Mouse (Mus musculus): ENCODE measurements at regions not wholly inside any gene's neighbourhood (a gene's known extent, or its start where the extent isn't known, plus 50 kb on each side); places are given as distances from the start of the nearest gene placed in this dataset.
"Not testable (repeated sequence)": the region's sequence is repeated elsewhere in the genome, so short reads cannot be mapped to it uniquely, and the experiment has no call there.

DNA sequence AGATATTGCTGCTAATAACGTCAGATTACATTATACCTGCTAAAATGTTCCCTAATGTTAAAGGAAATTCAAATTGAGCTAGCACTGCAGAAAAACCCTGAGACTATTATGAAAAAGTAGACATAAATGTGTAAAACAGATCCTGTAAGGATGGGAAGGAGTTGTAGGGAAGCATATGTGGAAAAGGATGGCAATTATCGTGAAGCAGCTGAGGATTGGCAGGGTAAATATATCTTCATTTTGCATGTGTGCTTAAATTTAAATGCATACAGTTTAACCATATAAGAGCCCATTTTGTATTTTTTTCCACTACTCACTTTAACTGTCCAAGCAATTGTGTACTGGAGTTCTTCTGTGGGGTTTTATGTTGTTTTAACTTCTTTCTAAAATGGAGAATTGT lies 1751.9 kb downstream of the Cntnap5b start:
- no peak for TF ChIP-seq EP300 (IDR thresholded peaks at IDR 0.05)
- no peak for TF ChIP-seq CTCF (IDR thresholded peaks at IDR 0.05)
- Histone ChIP-seq H3K36me3 (ENCODE audit: insufficient read depth, low read length) (no peaks in the 10 kb centered on the region), H3K9ac (replicated peaks; ENCODE audit: low read depth) (no peak overlapping the region), H3K9me3 (ENCODE audit: low read length) (no peaks in the 10 kb centered on the region), H3K27me3 (replicated peaks; ENCODE audit: insufficient read depth, low read length) (no peaks in the 10 kb centered on the region), H3K4me1 (ENCODE audit: insufficient read depth, low read depth, low read length) (no peaks in the 10 kb centered on the region), H3K4me3 (ENCODE audit: low read depth, low read length) (no peak overlapping the region), H3K27ac (ENCODE audit: low read length) (no peak overlapping the region), H3K4me2 (replicated peaks; ENCODE audit: low read depth, low read length) (no peak overlapping the region)
- ATAC-seq: no peak
- 83% methylated on average over 2 of the region's 2 CpGs for WGBS
- no peak for DNase-seq (ENCODE audit: low spot score)

GRCm38 (mm10) chr1:101530001-101530400 lies 1757.4 kb downstream of the Cntnap5b start:
- WGBS: 72% methylated on average over 3 of the region's 3 CpGs
- no peak for TF ChIP-seq CTCF (IDR thresholded peaks at IDR 0.05)
- no peak for TF ChIP-seq EP300 (IDR thresholded peaks at IDR 0.05)

GRCm38 (mm10) chr1:101572256-101572655 lies 1799.7 kb downstream of the Cntnap5b start:
- no peak overlapping the region for H3K9ac ChIP-seq (replicated peaks; ENCODE audit: low read depth)
- 80% methylated on average over 1 of the region's 1 CpGs for WGBS
- H3K9me3 ChIP-seq (ENCODE audit: low read length): peaks cover 5% of the 10 kb centered on the region; the same call in 1 of the 2 replicates

More at GRCm38 (mm10) chr1:101530001-101530400, 1757.4 kb downstream of the Cntnap5b start:
- ATAC-seq: no peak
- Histone ChIP-seq H3K4me1 (ENCODE audit: insufficient read depth, low read depth, low read length) (no peaks in the 10 kb centered on the region), H3K27me3 (replicated peaks; ENCODE audit: insufficient read depth, low read length) (no peaks in the 10 kb centered on the region), H3K4me3 (ENCODE audit: low read depth, low read length) (no peak overlapping the region), H3K9me3 (ENCODE audit: low read length) (no peaks in the 10 kb centered on the region), H3K9ac (replicated peaks; ENCODE audit: low read depth) (no peak overlapping the region), H3K36me3 (ENCODE audit: insufficient read depth, low read length) (no peaks in the 10 kb centered on the region), H3K4me2 (replicated peaks; ENCODE audit: low read depth, low read length) (no peak overlapping the region), H3K27ac (ENCODE audit: low read length) (no peak overlapping the region)
- DNase-seq (ENCODE audit: low spot score): no peak

DNA sequence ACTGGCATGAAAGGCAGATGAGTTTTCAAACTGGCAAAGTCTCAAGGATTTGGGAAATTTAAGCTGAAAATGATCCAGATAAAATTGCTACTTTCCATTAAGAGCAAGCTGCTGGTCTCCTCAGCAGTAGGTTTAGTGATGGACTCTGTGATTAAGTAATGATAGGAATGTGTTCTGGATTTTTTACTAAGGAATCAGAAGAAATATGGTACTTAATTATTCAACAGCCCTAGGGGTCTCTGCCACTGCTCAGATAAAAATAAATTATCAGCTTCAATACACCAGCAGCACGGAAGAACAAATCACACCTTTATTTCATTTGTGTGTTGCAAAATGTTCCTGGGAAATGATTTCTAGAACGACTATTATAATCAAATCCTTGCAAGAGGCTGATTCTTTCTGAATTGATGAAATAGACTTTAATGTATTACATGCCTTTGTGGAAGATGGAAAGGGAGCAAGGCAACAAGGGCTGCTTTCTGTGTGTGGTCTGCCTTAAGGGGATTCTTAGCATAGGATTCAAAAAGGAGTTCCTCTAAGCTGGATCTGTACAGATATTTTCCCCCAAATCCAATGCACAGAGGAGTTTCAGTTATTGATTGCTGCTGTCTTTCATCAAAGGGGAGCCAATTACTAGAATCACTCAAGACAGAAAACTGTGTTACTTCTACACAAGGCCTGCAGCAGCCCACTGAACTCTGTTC lies 1812.9 kb downstream of the Cntnap5b start:
- H3K4me2 ChIP-seq (replicated peaks; ENCODE audit: low read depth, low read length): no peak overlapping the region
- ATAC-seq (no peak), DNase-seq (ENCODE audit: low spot score) (no peak)
- no peaks in the 10 kb centered on the region for H3K27me3 ChIP-seq (replicated peaks; ENCODE audit: insufficient read depth, low read length)
- H3K4me3 ChIP-seq (ENCODE audit: low read depth, low read length): no peak overlapping the region
- no peaks in the 10 kb centered on the region for H3K4me1 ChIP-seq (ENCODE audit: insufficient read depth, low read depth, low read length)
- TF ChIP-seq EP300 (IDR thresholded peaks at IDR 0.05): no peak
- no peak for TF ChIP-seq CTCF (IDR thresholded peaks at IDR 0.05)
- no peak overlapping the region for H3K9ac ChIP-seq (replicated peaks; ENCODE audit: low read depth)
- no peak overlapping the region for H3K27ac ChIP-seq (ENCODE audit: low read length)
- no peaks in the 10 kb centered on the region for H3K36me3 ChIP-seq (ENCODE audit: insufficient read depth, low read length)
- 48% methylated on average over 2 of the region's 2 CpGs for WGBS
- no peaks in the 10 kb centered on the region for H3K9me3 ChIP-seq (ENCODE audit: low read length)

More at GRCm38 (mm10) chr1:101572256-101572655, 1799.7 kb downstream of the Cntnap5b start:
- Histone ChIP-seq H3K36me3 (ENCODE audit: insufficient read depth, low read length) (no peaks in the 10 kb centered on the region), H3K27me3 (replicated peaks; ENCODE audit: insufficient read depth, low read length) (no peaks in the 10 kb centered on the region), H3K4me1 (ENCODE audit: insufficient read depth, low read depth, low read length) (no peaks in the 10 kb centered on the region), H3K4me2 (replicated peaks; ENCODE audit: low read depth, low read length) (no peak overlapping the region), H3K4me3 (ENCODE audit: low read depth, low read length) (no peak overlapping the region), H3K27ac (ENCODE audit: low read length) (no peak overlapping the region)
- ATAC-seq (no peak), DNase-seq (ENCODE audit: low spot score) (peak; percentile 2)
- TF ChIP-seq CTCF (IDR thresholded peaks at IDR 0.05): no peak
- no peak for TF ChIP-seq EP300 (IDR thresholded peaks at IDR 0.05)

DNA sequence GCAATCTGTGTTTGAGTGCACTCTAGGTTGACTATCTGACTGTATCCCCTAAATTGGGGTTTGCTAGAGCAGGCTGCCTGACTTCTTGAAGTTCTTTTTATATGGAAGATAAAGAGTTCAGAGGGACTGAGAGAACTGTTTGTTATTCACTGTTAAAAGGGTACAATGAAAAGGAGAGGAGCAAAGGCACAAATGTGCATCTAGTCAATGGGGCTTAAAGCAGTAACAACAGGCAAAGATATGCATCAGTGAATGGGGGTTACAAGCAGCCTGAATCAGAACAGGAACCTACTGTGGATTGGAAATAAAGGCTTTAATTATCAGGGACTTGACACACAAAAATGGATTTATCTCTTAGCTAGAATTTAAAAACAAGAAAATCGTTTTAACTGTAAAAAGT lies 1855.9 kb downstream of the Cntnap5b start:
- no peak for ATAC-seq
- H3K27ac ChIP-seq (ENCODE audit: low read length): no peak overlapping the region
- no peak for DNase-seq (ENCODE audit: low spot score)
- WGBS: 37% methylated on average over 1 of the region's 1 CpGs
- H3K4me2 ChIP-seq (replicated peaks; ENCODE audit: low read depth, low read length): no peak overlapping the region
- H3K9me3 ChIP-seq (ENCODE audit: low read length): no peaks in the 10 kb centered on the region
- TF ChIP-seq EP300 (IDR thresholded peaks at IDR 0.05): no peak
- TF ChIP-seq CTCF (IDR thresholded peaks at IDR 0.05): no peak
- no peaks in the 10 kb centered on the region for H3K27me3 ChIP-seq (replicated peaks; ENCODE audit: insufficient read depth, low read length)
- H3K4me3 ChIP-seq (ENCODE audit: low read depth, low read length): no peak overlapping the region
- no peaks in the 10 kb centered on the region for H3K4me1 ChIP-seq (ENCODE audit: insufficient read depth, low read depth, low read length)
- H3K36me3 ChIP-seq (ENCODE audit: insufficient read depth, low read length): no peaks in the 10 kb centered on the region
- H3K9ac ChIP-seq (replicated peaks; ENCODE audit: low read depth): no peak overlapping the region

- Histone ChIP-seq H3K9ac (replicated peaks; ENCODE audit: low read depth) (no peak overlapping the region), H3K4me1 (ENCODE audit: insufficient read depth, low read depth, low read length) (no peaks in the 10 kb centered on the region), H3K27ac (ENCODE audit: low read length) (no peak overlapping the region), H3K9me3 (ENCODE audit: low read length) (no peaks in the 10 kb centered on the region), H3K27me3 (replicated peaks; ENCODE audit: insufficient read depth, low read length) (no peaks in the 10 kb centered on the region), H3K4me3 (ENCODE audit: low read depth, low read length) (no peak overlapping the region), H3K36me3 (ENCODE audit: insufficient read depth, low read length) (no peaks in the 10 kb centered on the region), H3K4me2 (replicated peaks; ENCODE audit: low read depth, low read length) (no peak overlapping the region)
- TF ChIP-seq CTCF (IDR thresholded peaks at IDR 0.05): no peak
- TF ChIP-seq EP300 (IDR thresholded peaks at IDR 0.05): no peak
- DNase-seq (ENCODE audit: low spot score) (no peak), ATAC-seq (no peak)
- 80% methylated on average over 2 of the region's 2 CpGs for WGBS
Measured at GRCm38 (mm10) chr1:101629006-101629405, 1856.4 kb downstream of the Cntnap5b start.

DNA sequence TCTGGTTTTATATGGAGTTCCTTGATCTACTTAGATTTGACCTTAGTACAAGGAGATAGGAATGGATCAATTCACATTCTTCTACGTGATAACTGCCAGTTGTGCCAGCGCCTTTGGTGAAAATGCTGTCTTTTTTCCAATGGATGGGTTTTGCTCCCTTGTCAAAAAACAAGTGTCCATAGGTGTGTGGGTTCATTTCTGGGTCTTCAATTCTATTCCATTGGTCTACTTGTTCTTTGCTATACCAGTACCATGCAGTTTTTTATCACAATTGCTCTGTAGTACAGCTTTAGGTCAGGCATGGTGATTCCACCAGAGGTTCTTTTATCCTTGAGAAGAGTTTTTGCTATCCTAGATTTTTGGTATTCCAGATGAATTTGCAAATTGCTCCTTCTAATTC lies 1891.7 kb downstream of the Cntnap5b start:
- ATAC-seq; H3K36me3 ChIP-seq (ENCODE audit: insufficient read depth, low read length); H3K9me3 ChIP-seq (ENCODE audit: low read length); H3K4me3 ChIP-seq (ENCODE audit: low read depth, low read length); H3K27ac ChIP-seq (ENCODE audit: low read length); H3K9ac ChIP-seq (replicated peaks; ENCODE audit: low read depth); H3K4me1 ChIP-seq (ENCODE audit: insufficient read depth, low read depth, low read length); H3K4me2 ChIP-seq (replicated peaks; ENCODE audit: low read depth, low read length); DNase-seq (ENCODE audit: low spot score); H3K27me3 ChIP-seq (replicated peaks; ENCODE audit: insufficient read depth, low read length): not testable (repeated sequence)
- WGBS: 87% methylated on average over 2 of the region's 2 CpGs
